Mouse (Mus musculus) bone marrow macrophage, adult 2 months (primary cell): ENCODE data around the gene Csnk1g2.

ENCODE experiments used
- CTCF ChIP-seq: IDR thresholded peaks from 2 replicates; pipeline ENCODE4 v1.5.1; 2012; ENCODE audit warnings: low read depth, mild to moderate bottlenecking, low read length, moderate library complexity
- POLR2A ChIP-seq: IDR thresholded peaks from 2 replicates; pipeline ENCODE4 v1.6.1; 2012; ENCODE audit warnings: mild to moderate bottlenecking, low read depth, low read length, borderline replicate concordance

GRCm38 (mm10) chr10:80684214-80684613 lies 61.6 kb downstream of the Csnk1g2 start:
- TF ChIP-seq POLR2A (no peak), CTCF (peak; percentile 36; the same call in 1 of the 2 replicates)
